Mouse (Mus musculus) gastrocnemius, postnatal 25 days (tissue): ENCODE results near the gene Ppil1. TPM values are rescaled to one million over a fixed set of nuclear protein-coding genes. Genes with fewer than 3 reads are reported as not detected.
"Not testable (repeated sequence)": the region's sequence is repeated elsewhere in the genome, so short reads cannot be mapped to it uniquely, and the experiment has no call there.

Experiments used
- DNase-seq: peaks from one replicate; pipeline ENCODE4 v3.0.0; 2022
- total RNA-seq, 2 experiments: library from RNA; stranded (reverse); gene quantifications; 1 replicate in 1 of 2; 2 replicates in 1 of 2; pipeline ENCODE4 v1.2.3; 2021

Ppil1 gene
- total RNA-seq, 2 experiments from 2014 or later: 7.8 TPM

DNA sequence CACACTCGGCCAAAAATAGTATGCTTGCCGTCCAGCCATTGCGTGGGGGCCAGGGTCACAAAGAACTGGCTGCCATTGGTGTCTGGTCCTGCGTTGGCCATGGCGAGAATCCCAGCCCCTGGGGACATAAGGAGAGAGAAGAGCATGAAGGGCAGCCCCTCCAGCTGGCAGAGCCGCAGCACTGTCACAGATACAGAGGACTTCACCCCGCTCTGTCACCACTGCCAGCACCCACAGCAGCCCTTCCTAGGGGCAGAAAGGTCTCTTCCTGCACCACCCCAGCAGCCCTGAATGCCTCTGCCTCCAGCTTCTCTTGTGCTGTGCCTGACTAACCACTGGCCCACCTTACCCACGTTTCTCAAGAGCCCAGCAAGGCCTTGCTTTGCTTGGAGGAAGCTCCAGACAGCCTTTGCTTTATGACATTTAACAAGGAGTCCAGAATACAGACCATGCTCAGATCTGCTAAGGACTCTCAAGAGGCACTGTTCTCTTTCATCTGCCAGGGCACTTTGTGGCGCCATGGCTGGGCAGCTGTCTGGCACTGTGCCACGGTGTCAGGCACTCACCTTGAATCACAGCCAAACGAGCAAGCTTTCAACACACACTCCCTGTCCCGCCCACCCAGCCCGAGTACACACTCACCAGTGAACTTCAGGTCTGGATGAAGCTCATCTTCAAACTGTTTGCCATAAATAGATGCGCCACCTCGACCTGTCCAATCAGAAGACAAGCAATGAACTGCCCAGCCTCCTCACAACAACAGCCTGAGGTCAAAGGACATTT is 12.2 kb downstream of the Ppil1 start:
- DNase-seq: peak; percentile 46

DNA sequence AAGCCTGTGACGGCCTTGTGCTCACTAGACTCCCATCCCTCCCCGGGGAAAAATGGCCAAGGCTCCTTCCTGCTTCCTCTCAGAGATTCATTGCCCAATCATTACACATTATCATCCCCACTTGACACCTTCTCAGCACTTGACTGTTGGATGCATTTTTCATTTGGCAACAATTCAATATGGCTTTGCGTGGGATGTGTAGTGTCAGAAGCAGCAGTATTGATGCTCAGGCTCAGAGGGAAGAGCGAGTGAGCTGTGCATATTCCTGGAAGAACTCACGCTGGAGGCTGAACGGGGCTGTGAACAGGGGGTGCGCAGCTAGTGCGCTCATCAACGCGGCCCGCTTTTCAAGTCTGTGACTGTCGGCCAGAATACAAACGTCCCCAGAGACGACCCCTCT is 13.0 kb downstream of the Ppil1 start:
- not testable (repeated sequence) for DNase-seq

DNA sequence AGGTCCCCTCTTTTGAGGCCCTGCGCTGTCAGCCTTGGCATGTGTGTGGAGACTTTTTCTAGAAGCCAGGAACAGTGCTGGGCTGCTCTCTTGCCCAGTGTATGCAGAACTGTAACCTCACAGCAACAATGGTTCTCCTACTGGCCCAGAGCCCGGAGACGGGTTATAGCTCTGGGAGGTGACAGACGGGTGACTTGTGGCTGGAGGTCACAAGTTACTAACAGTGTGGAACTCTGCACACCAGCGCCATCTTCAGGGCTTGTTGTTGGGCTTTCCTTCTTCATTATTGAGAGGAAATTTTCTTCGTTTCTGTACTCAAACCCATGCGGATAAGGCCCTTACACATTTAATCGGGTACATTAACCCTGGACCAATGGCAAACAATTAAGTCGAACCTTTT is 14.5 kb downstream of the Ppil1 start:
- DNase-seq: no peak

DNA sequence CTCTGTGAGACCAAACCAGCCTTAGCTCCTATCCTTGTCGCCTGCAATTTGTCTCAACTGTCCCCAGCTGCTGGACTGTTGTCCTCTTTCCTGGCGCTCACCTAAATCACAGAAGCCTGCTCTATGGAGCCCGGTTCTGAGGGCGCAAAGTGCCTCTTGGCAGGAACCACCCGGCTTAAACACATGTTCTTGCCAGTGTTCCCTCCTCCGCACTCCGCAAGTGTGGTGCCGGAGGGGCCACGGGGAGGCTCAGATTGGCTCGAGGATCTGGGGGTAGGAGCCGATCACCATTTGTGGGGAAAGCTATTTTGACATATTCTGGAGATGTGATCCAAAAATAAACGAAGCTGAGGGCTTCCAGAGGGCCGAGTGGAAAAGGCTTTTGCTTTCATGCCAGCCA is 16.1 kb downstream of the Ppil1 start:
- DNase-seq: no peak

DNA sequence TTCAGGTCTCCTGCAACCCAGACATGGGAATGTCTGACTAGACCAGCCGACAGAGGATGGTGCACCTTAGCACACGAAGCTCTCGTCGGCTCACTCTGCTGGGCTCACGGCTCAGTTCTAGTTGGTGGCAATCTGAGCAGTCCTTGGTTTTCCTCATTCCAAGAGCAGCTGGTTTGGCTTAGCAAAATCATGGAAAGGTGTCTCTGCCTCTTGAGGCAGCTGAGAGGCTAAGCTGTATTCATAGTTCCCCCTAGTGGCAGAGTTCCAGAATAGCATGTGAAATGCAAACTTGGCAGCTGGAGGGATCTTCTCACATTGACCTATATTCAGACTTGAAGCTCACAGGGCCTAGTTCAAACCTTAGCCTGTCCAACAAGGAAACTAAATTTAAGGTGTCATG is 17.4 kb downstream of the Ppil1 start:
- DNase-seq: peak; percentile 30

DNA sequence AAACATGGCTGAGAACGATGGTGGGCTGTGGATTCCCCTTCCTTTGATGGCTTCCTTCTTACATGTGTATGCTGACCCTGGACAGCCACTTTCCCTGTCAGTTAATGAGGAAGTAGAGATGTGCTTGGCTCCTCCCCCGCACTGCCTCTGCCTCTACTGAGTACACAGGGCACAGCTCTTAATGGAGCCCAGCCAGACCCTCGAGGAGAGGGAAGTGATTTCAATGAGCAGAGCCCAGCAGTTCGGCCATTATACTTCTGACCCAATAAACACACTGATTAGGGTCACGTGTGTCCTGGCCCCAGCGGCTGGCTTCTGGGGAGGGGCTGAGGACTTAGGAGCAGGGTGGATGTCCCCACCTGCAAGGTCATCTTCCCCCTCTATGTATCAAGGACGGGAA is 18.3 kb downstream of the Ppil1 start:
- DNase-seq: no peak

DNA sequence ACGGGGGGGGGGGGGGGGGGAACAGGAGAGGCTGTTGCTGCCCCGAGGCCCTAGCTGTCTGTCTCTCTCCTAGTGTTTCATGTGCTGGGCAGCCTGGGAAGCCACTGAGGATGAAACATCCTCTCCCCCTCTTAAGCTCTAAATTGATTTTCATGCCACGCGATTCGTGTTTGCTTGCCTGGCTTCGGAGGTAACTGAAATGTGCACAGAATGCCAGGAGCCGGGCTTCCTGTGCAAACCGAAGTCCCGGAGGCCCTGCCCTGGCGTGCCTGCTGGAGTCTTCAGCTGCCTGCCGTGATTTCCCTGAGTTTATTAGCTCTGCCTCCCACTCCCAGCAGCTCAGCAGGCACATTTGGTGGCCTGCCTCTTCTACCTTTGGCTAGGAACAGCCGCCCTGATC is 19.1 kb downstream of the Ppil1 start:
- no peak for DNase-seq

DNA sequence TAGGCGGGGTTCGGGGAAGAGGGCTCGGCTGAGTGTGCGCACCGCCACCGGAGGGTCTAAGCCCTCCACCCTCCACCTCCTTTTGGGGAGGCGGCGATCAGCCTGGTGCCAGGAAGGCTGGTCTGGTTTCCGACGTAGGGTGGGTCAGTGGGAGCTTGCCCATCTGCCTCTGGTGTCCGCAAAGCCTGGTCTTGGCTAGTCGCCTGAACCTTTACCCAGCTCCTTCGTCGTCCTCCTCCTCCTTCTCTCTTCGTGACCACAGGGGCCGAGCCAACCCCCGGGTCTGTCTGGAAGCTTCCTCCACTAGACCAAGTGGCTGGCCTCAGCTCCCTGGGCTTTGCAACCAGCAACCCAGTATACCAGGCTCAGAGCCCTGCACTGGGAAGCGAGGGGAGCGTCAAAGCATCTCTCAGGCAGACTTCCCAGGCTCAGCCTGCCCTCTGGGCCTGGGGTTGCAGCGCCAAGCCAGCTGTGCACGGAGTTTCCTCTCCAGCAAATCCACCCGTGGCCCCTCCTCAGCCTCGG is 25.5 kb downstream of the Ppil1 start:
- DNase-seq: no peak

DNA sequence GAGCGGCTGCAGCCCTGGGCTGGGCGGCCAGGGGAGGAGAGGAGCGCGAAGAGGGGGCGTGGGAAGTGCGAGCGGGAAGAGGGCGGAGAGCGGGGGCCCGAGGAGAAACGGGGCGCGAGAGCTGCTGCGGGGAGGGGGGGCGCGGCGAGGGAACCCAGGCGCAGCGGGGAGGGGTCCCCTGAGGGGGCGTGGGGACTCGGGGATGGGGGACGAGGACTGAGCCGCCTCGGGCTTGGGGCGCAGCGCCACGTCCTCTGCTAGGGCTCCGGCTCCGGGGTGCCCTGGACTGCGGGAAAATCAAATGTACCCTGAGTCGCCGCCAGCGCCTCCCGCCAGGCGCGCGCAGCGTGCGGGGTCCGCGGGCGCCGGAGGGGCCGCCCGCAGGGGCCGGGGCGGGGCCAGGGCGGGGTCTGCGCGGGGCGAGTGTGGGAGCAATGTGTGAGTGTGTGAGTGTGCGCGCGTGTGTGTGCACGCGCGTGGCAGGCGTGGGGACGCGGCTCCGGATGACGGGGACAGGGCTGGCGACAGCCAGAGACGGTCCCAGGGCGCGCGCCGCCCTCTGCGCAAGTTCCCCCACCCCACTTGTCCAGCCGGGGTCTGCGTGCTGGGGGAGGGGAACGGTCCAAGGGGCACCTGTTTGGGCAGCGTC is 26.1 kb downstream of the Ppil1 start, which contains the start of gene Cpne5:
Gene Cpne5, minus strand, starts transcription at position 396 of the 649 bp plus-strand sequence.
- DNase-seq: no peak

DNA sequence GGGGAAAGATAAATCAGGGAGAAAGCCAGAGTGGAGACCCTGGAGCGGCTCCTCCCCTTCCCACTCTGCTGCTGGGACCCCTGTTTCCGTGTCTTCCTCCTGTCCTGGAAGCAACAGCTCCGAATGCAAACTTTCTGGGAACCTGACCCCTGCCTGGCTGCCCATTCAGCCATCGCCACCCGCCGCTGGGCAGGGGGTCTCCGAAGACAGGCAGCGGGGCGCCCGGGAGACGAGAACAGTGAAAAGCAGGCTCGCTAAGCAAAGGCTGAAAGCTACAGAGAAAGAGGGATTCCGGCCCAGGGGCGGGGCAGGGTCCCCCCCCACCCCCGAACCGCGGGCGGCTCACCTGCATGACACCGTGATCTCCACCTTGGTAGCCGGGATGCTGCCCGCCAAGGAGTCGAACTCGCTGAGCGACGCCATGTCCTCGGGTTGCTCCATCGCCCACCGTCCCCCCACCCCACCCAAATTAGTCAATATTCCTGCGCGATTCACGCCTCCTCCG is 26.7 kb downstream of the Ppil1 start:
- no peak for DNase-seq

DNA sequence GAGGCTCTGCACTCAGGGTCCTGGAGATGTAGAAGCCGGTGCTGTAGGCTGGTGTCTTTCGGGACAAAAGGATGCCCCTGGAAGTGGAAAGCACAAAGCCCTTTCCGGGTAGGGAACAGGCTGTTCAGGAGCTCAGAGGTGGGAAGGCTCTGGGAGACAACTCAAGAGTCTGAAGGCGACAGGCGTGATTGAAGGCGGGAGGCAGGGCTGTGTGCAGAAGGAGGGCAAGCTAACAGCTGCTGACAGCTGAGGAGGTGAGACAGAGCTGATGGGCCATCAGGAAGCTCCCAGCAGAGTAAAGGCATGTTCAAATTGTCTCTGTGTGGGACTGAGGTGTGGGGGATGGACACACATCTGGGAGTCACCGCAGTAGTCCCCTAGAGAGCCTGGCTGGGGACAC is 27.9 kb downstream of the Ppil1 start:
- DNase-seq: no peak

DNA sequence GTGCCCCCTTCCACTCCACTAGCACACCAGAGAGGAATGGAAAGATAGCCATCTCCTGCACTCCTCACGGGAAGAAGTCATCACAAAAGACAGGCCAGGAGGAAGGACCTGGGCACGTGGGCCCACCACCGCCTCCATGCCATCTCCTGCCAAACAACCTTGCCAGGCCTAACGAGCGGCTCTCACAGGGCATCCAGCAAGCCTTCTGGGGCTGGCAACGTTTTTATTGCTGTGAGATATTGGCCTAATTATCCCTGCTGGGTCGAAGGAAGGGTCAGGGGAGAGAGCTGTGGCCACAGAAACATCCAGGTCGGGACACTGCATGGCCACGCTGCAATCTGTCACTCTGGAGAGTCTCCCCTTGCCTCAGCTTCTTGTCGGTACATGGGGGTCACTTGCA is 32.9 kb downstream of the Ppil1 start:
- DNase-seq: no peak

DNA sequence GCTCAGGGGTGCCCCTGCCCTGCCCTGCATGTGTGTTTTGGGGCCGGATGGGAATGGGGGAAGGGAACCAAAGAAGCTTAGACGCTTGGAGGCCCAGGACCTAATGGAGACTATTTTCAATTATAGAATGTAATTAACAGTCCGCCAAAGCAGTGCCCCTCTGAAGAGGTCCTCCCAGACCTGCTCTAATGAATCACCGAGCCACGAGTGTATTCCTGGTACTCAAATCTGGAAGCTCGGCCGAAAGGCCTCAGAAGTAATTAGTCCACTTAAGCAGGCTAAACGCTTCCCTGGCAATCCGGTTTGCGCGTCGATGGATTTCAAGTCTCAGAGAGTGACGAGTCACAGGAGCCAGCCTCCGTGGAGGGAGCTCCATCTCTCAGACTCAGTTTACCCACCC is 43.4 kb downstream of the Ppil1 start:
- DNase-seq: no peak

DNA sequence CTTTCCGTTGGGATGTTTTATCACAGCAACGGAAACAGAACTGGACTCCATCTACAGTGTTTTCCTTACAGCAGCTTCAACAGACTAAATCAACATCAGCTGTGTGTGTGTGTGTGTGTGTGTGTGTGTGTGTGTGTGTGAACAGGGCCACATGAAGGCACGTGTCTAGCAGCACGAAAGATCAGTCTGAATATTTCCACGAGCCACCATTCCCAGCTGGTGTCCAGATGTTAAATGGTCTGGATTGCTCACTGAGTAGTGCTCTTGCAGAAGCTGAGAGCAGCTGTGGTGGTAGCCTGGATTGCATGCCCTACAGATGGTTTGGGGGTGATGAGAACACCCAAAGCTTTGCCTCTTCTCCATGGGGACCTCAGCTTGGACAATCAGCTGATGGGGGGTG is 46.0 kb downstream of the Ppil1 start:
- no peak for DNase-seq

DNA sequence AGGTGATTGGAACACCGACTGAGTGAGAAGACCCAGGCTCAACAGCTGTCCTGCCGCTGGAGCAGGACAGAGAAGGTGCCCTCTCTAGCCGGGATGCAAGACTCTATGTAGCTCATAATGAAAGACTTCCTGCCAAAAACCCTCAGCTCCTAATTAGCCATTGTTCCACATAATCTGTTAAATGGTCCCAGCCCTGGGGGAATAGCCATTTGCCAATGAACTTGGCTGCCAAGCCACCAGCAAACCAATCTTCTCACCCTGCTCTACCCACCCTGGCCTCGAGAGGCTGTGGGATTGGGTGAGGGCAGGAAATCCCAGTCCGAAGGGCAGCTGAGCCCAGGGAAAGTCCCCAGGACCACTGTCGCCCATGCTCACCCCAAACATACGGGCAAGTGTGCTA is 47.9 kb downstream of the Ppil1 start:
- DNase-seq: no peak

DNA sequence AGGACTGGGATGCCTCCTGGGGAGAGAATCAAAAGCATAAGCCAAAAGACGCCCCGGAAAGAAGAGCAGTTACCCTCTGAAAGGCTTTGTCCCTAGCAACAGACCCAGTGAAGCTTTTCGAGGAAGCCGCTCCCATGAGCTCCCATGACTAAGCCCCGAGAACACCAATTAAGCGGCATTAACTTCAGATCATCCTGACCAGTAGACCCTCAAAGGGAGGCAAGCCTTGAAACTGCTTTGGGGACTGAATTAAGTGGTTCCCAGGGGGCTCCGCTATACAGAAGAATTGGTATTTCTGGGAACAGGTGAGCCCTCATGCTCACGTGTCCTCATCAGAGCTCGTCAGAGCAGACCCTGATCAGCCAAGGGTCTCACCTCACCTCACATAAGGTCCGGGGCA is 49.3 kb downstream of the Ppil1 start:
- no peak for DNase-seq

DNA sequence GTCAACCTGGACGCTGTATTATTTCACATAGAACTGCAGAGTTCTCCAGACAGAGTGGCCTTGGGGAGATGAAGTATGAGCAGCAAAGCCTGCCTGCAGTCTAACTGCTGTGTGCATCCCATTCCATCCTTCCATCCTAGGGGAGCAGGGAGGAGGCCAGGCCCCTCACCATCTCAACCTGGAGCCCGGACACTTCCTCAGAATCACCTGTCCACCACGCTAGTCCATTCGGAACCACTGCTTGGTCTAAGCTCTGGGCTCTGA is 49.9 kb downstream of the Ppil1 start:
- no peak for DNase-seq

DNA sequence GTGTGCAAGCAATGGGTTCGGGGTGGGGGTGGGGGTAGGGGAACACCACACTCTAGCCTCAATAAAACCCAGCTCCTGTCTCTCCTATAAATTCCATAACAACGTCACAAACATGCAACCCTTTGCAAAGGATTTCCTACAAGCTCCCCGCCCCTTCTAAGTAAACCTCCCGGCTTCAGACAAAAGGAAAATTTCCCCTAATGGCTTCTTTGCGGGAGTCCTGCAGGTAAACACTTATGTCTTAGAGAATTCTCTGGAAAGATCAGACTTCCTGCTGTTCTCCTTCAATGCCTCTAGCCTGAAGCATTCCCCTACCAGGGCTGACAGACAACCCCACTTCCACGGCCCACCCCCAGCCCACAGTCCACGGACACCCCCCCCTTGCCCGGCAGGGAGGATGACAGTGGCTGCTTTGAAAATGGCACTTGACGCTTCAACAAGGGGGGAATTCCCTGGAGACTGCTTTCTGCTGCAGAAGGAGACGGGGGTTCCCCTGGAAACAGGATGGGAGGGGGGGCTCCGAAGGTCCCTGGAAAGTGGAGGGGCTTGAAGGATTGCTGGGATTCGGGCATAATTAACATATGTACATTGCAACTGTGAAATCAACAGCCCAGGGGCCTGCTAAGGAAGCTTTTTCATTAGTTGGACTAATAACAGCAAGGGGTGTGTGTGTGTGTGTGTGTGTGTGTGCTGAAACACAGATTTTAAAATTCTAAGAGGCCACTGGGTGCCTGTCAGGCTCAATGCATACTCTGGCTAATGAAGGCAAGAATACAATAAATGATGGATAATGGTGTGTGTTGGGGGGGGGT is 50.4 kb downstream of the Ppil1 start:
- DNase-seq: no peak

DNA sequence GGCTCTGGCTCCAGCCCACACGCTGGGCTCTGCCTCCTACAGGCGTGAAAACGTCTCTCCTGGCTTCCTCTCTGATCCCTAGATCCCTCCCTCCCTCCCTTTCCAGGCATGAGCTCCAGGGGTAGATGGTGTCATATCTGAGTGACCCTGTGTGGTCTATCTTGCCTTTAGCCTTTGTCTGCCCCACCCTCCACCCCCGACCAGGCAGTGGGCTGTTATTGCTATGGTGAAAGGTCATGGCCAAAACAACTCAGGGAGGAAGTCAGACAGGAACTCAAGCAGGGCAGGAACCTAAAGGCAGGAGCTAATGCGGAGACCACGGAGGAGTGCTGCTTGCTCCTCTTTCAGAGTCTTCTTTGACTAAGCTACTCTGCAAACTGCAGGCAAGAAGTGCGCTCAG is 52.1 kb downstream of the Ppil1 start:
- no peak for DNase-seq

DNA sequence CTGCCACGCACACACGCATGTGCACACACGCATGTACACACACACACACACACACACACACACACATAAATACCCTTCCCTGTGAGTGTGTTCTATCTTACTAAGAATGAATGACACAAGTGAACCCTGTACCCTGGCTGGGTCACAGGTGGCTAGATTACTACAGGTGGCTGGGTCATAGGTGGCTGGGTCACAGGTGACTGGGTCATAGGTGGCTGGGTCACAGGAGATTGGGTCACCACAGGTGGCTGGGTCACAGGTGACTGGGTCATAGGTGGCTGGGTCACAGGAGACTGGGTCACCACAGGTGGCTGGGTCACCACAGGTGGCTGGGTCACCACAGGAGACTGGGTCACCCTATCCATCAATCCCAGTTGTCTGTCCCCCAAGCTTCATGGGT is 53.9 kb downstream of the Ppil1 start:
- no peak for DNase-seq

DNA sequence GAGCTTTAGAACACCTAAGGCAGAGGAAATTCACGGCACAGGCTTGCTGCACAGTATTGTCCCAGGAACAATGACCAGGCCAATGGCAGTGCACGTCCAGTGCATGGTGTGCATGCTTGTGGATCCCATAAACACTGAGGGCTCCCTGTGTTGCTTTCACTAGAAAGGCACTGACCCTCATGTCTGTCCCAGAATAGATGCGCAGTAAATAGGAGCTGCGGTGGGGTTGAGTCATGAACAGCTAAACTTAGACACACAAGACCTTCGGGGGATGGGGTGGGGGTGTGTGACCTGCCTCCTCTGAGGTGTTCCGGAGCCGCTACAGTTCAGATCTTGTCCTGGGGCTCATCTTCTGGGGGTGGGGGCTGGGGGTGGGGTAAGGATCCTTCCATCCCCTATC is 57.9 kb downstream of the Ppil1 start:
- DNase-seq: no peak

DNA sequence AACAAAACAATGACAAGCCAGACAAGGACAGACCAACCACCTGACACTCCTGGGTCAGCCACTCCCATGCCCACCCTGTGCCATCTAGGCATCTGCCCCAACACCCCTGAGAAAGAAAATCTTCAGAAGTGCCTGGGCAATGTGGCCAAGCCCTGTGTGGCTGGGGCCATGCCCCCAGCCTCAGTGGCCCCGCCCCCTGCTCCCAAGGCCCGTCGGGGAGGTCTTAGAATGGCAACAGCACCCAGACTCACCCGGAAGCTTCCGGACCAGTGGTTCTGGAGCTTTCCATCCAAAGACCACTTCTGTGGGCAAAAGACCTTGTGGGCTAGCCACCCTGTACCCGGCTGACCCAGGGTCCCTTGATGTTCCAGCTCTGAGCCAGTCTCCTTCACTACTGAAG is 61.4 kb downstream of the Ppil1 start:
- no peak for DNase-seq
